Mouse (Mus musculus): ENCODE results near the gene Slc30a3.
A peak's percentile ranks its signal among the peaks of the same experiment; 100 is the strongest.

Gene Slc30a3

GRCm38 (mm10) chr5:31108000-31108490 lies at the start of gene Slc30a3:
Gene Slc30a3, minus strand, starts transcription at chr5:31108237.
- no peak for DNase-seq (ENCODE audit: low spot score in 2 of 2)

GRCm38 (mm10) chr5:31154152-31154553 lies 46.1 kb upstream of the Slc30a3 start, which contains the start of gene Mpv17:
Gene Mpv17, minus strand, starts transcription at chr5:31154251.
- peak; percentile 69 to 83 for DNase-seq (ENCODE audit: low spot score in 2 of 2)

DNA sequence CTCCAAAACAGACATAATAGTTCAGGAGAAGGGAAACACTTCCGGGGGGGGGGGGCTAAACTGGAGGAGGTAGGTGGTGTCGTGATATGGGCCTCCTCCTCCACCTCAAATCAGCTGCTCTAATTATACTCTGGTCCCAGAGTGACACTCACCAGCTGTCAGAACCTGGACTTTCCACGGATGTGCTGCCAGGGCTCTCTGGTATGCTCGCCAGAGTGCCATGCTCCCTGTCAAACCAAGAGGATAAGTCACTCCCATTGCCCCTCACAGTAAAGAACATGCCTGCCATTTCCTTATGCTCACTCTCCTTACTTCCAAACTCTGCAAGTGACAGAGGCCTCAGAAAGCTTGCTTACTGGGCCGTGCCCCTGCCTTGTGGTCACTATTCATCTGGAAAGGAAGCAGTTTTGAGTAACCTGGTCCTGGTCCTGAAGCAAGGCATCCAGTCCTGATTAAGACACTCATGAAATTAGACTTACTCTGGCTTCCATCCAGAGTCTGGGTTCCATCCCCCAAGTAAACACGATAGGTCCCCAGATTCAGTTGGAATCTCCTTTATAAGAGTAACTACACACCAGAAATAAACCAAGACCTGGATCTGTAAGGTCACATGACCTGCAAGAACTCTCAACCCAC lies 45.6 kb upstream of the Slc30a3 start:
- DNase-seq (ENCODE audit: low spot score in 2 of 2) = no peak

GRCm38 (mm10) chr5:31151746-31152145 lies 43.7 kb upstream of the Slc30a3 start:
- no peak for DNase-seq (ENCODE audit: low spot score in 2 of 2)

GRCm38 (mm10) chr5:31149781-31150180 lies 41.7 kb upstream of the Slc30a3 start:
- no peak for DNase-seq (ENCODE audit: low spot score in 2 of 2)

GRCm38 (mm10) chr5:31138968-31139425 lies 31.0 kb upstream of the Slc30a3 start:
- DNase-seq (ENCODE audit: low spot score in 2 of 2) = no peak

GRCm38 (mm10) chr5:31138241-31138967 lies 30.4 kb upstream of the Slc30a3 start, which contains the start of gene Ucn:
Gene Ucn, minus strand, starts transcription at chr5:31138829.
- DNase-seq (ENCODE audit: low spot score in 2 of 2) = no peak

GRCm38 (mm10) chr5:31137658-31138057 lies 29.6 kb upstream of the Slc30a3 start:
- DNase-seq (ENCODE audit: low spot score in 2 of 2) = no peak

DNA sequence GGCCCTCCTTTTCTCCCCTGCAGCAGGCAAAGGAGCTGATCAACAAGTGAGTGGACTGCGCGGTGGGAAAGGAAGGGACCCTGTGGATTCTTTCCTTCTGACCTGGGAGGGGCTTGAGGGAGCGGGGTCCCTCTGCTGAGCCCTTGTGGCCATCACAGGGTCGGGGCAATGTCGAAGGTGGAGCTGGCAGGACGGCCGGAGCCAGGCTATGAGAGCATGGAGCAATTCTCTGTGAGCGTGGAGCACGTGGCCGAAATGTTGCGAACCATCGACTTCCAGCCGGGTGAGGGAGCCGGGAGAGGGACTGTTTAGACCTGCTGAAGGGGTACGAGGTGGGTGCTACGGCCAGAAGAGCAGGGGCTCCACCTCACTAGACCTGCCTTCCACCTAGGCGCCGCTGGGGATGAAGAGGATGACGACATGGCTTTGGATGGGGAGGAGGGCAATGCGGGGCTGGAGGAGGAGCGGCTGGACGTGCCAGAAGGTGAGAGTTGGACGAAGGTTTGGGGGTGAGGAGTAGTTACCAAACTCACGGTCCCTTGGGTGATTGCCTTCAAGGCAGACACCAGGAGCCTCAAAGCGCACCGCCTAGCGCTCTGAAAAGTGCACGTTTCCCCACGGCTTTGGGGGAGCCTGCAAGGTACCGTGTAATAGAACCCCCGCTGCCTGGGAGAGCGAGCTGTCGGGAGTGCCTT lies 28.8 kb upstream of the Slc30a3 start:
- no peak for DNase-seq (ENCODE audit: low spot score in 2 of 2)

- no peak for DNase-seq (ENCODE audit: low spot score in 2 of 2)
These were observed 18.0 kb upstream of the Slc30a3 start for GRCm38 (mm10) chr5:31126050-31126449.

DNA sequence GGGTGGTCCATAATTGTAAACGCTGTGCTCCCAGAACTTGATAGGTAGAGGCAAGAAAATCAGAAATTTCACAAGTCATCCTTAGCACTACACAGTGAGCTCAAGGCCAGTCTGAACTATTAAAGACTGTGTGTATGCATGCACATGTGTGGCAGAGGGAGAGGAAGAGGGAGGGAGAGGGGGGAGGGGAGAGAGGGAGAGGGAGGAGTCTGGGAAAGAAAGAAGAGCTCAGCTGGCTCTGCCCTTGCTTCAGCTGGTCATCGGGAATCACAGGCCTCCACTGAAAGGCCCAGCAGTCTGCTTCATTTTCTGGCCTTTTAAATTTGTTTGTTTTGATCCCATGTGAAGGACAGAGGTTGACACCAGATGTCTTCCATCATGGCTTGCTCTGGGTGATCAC lies 15.4 kb upstream of the Slc30a3 start:
- DNase-seq (ENCODE audit: low spot score in 2 of 2) = no peak

DNA sequence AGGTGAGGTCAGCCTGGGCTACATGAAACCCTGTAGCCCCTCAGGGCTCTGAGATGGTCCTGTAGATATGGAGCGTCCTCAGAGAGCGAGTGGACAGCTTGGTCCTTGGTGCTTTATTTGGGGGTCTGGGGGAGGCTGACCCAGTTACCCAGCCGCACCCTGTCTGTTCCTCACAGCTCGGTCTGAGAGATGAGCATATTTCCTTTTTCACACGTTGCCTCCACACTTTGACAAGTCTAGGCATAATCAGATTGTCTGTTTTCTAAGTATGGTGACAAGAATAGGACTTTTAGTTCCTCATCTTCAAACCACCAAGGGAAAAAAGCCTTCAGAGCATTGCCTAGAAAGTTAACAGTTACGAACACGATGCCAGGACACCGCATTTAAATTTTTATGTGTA lies 13.1 kb upstream of the Slc30a3 start:
- DNase-seq (ENCODE audit: low spot score in 2 of 2) = peak; percentile 37 to 59

DNA sequence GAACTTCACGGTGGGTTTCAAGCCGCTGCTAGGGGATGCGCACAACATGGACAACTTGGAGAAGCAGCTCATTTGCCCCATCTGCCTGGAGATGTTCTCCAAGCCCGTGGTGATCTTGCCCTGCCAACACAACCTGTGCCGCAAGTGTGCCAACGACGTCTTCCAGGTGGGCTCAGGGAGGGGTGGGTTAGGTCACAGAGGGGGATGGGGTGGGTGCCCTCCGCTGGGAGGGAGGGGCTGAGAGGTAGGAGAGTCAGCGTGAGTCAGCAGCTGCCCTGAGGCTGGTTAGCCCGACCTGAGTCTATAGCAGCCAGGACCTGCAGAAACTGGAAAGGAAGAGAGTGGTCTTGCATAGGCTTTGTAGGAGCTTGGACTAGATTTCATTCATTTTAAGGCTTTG lies 8.9 kb upstream of the Slc30a3 start:
- no peak for DNase-seq (ENCODE audit: low spot score in 2 of 2)

- DNase-seq (ENCODE audit: low spot score in 2 of 2) = no peak
These were observed 8.3 kb upstream of the Slc30a3 start, which contains the start of gene Trim54 for GRCm38 (mm10) chr5:31116354-31116753. Gene Trim54, plus strand, starts transcription at chr5:31116712.

DNA sequence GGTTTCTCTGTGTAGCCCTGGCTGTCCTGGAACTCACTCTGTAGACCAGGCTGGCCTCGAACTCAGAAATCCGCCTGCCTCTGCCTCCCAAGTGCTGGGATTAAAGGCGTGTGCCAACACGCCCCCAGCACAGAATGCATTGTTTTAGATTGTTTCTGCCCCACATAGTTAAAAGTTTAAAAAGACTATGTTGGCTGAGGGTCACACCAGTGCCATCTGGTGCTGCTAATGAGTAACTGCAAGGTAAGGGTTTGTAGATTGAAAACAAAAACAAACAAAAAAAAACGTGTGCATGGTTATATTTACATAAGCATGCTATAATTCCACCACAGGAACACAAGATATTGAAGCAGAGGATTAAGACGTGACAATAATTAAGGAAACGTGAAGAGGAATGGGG lies 2.7 kb upstream of the Slc30a3 start:
- no peak for DNase-seq (ENCODE audit: low spot score in 2 of 2)

DNA sequence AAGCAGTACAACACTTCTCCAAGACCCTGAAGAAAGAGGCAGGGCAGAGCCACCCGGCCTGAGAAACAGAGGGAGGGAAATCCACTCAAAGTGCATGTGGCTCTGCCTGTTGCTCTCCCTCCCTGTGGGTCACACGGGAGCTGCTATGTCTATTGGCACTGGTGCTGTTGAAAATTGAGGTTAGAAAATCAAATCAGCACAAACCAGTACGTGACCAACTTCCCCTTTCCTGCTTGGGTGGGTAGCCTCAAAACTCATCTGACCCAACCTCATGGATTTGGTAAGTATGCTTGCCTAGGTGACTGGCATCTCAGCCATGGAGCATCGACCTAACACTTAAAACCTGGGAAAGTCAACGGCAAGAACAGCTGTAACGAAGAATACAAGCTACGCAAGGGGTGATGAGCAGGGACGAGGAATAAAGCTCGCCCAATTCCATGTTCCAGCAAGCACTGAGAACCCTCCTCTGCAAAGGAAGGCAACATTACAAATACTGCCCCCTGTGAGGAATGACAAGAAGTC lies 2.2 kb downstream of the Slc30a3 start, which contains the start of gene Dnajc5g:
Dnajc5g (plus strand) TSS at position 472 of the 522 bp plus-strand sequence.
- DNase-seq (ENCODE audit: low spot score in 2 of 2) = no peak

GRCm38 (mm10) chr5:31095711-31096480 lies 12.1 kb downstream of the Slc30a3 start:
- no peak for DNase-seq (ENCODE audit: low spot score in 2 of 2)

DNA sequence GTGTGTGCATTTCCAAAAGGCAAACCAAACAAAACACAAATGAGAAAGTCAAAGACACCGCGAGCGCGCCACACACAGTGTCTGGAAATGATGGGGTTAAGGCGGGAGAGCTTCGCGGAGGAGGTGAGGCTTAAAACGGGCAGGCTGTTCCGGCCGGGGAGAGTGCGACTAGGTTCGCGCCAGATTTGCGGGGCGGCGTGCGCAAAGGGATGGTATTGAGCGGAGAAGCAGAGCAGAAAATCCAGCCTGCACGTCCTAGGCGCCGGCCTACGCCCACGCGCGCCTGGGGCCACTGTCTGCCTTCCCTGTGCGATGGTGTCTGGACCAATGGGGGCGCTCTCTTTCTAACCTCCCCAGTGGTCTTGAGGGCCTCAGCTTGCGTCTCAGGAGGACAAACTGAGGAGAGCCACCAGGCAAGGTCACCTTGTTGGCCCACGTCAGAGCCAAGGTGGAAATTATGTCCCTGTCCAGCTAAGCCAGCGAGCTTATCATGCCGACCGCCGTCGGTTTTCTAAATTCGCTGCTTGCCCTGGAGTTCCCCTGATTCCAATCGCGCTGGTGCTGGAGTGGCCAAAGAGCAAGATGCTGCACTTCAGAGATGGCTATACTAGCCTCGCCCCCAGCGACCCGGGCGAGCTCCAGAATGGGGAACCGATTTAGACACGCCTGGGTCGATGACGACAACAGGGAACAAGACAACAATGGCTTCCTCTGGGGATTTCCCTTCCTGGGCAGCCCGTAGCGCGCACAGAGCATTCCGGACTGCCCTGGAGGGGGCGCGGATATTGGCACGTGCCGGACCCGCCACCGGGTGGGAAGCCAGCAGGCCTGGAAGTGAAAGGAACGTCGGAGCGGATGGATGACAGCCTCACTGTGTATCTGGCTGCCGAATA lies 13.0 kb downstream of the Slc30a3 start:
- peak in 1 of 2 experiments; percentile 71 for DNase-seq (ENCODE audit: low spot score in 2 of 2)

- peak in 1 of 2 experiments; percentile 44 for DNase-seq (ENCODE audit: low spot score in 2 of 2)
These were observed 13.8 kb downstream of the Slc30a3 start for GRCm38 (mm10) chr5:31094100-31094798.

Data from left cerebral cortex, adult 9 months (tissue).